8 mouse cellular contexts compared by ENCODE assay signal in the genomic region with DNA sequence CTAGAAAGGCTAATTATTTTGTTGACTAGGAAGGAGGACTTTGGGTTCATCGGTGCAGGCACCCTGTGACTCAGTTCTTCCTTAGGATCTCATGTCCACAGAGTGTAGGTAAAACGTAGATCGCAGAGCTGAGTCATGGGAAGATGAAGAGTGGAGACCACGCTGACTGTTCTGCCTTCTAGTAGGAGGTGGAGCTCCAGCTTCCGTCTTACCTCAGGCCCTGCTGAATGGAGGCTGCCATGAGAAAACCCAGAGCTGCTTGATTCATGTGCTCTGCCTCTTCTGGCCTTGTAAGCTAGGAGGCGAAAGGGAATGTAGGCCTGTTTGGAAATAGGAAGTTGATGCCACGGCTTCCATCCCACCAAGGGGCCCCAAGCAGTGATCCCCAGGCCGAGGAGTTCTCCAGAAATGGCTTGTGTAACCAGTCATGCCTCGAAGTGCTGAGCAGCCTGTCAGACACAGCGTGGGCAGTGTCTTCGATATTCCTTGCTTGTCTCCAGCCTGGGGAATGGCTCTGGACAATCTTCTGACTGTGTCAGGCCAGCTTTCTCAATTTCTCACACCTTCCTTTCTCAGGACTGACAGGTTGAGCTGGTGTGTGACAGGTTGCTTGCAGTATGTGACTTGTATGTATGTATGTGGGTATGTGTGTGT. TPM values are rescaled to one million over a fixed set of nuclear protein-coding genes. Genes with fewer than 3 reads are reported as not detected.
DNase-seq lines count a peak whose midpoint lies in the region; ATAC-seq and TF ChIP-seq lines count a peak whose summit lies in the region.

No protein-coding gene starts in this region.

- TF ChIP-seq CTCF in CH12.LX (conservative IDR thresholded peaks at IDR 0.05 in 1 of 2, IDR thresholded peaks at IDR 0.05 in 1 of 2; ENCODE audit: low read depth in 2 of 2, low read length in 2 of 2): no peak
- TF ChIP-seq CTCF in midbrain, postnatal 0 days (IDR thresholded peaks at IDR 0.05): peak; percentile 3; the same call in 1 of the 2 replicates

- peak; percentile 35 for ATAC-seq in heart, embryonic 13.5 days (ENCODE audit: extremely low read depth, insufficient number of reproducible peaks, low FRiP score, low TSS enrichment)
- ATAC-seq in embryonic facial prominence, embryonic 12.5 days (ENCODE audit: insufficient number of reproducible peaks, insufficient read depth, low FRiP score, low TSS enrichment): no peak
- ATAC-seq in intestine, embryonic 15.5 days: no peak
- no peak for ATAC-seq in midbrain, postnatal 0 days (ENCODE audit: low FRiP score)

- H3K4me1 ChIP-seq in heart, embryonic 13.5 days: peaks cover 46% of the 10 kb centered on the region
- H3K4me1 ChIP-seq in CH12.LX (ENCODE audit: control insufficient read depth in 1 of 2, insufficient read depth in 2 of 2): peaks cover 18 to 36% of the 10 kb centered on the region in 2 experiments
- H3K4me1 ChIP-seq in embryonic facial prominence, embryonic 12.5 days: peaks cover 30% of the 10 kb centered on the region
- peaks cover 10% of the 10 kb centered on the region for H3K4me1 ChIP-seq in intestine, embryonic 15.5 days (replicated peaks)
- peaks cover 9% of the 10 kb centered on the region; the same call in 1 of the 2 replicates for H3K4me1 ChIP-seq in midbrain, postnatal 0 days (ENCODE audit: insufficient read depth, low read length)

- peak overlapping the region; percentile 73 for H3K9ac ChIP-seq in heart, embryonic 13.5 days
- peak overlapping the region; percentile 75 for H3K9ac ChIP-seq in CH12.LX (ENCODE audit: insufficient read depth, low read depth)
- H3K9ac ChIP-seq in embryonic facial prominence, embryonic 12.5 days: no peak overlapping the region
- H3K9ac ChIP-seq in intestine, embryonic 15.5 days: peak overlapping the region; percentile 11; the same call in 1 of the 2 replicates
- no peak overlapping the region for H3K9ac ChIP-seq in midbrain, postnatal 0 days (replicated peaks; ENCODE audit: low read length, poor library complexity, severe bottlenecking)

- TF ChIP-seq RAD21 in CH12.LX (IDR thresholded peaks at IDR 0.05; ENCODE audit: low read depth, low read length): no peak

- peak; percentile 23; the same call in 1 of the 2 replicates for TF ChIP-seq POLR2A in CH12.LX (IDR thresholded peaks at IDR 0.05; ENCODE audit: low read depth, low read length)

- no peaks in the 10 kb centered on the region for H3K9me3 ChIP-seq in heart, embryonic 13.5 days
- no peaks in the 10 kb centered on the region for H3K9me3 ChIP-seq in CH12.LX (replicated peaks; ENCODE audit: low read length)
- H3K9me3 ChIP-seq in embryonic facial prominence, embryonic 12.5 days: no peaks in the 10 kb centered on the region
- no peaks in the 10 kb centered on the region for H3K9me3 ChIP-seq in intestine, embryonic 15.5 days
- no peaks in the 10 kb centered on the region for H3K9me3 ChIP-seq in midbrain, postnatal 0 days (ENCODE audit: low read length)

- peak overlapping the region; percentile 75 for H3K4me2 ChIP-seq in heart, embryonic 13.5 days
- peak overlapping the region; percentile 76 for H3K4me2 ChIP-seq in CH12.LX (ENCODE audit: insufficient read depth, low read depth, poor library complexity, severe bottlenecking)
- peak overlapping the region; percentile 79 for H3K4me2 ChIP-seq in embryonic facial prominence, embryonic 12.5 days (replicated peaks)
- peak overlapping the region; percentile 60 for H3K4me2 ChIP-seq in intestine, embryonic 15.5 days (replicated peaks)
- peak overlapping the region; percentile 56 for H3K4me2 ChIP-seq in midbrain, postnatal 0 days (ENCODE audit: low read depth, low read length, poor library complexity, severe bottlenecking)

- intact Hi-C loops in heart, postnatal 10 days (cut with DNase I): no loop called here

- dilution Hi-C loops in CH12.LX (cut with MboI; ENCODE audit: extremely low pct_ligation_motif_present, extremely low pct_unique_long_range_greater_than_20kb, low sequenced_read_pairs): no loop called here

- peak overlapping the region; percentile 96 for H3K27ac ChIP-seq in heart, embryonic 13.5 days (replicated peaks)
- H3K27ac ChIP-seq in CH12.LX (ENCODE audit: insufficient read depth, low read depth): peak overlapping the region; percentile 28
- no peak overlapping the region for H3K27ac ChIP-seq in embryonic facial prominence, embryonic 12.5 days
- peak overlapping the region; percentile 45 for H3K27ac ChIP-seq in intestine, embryonic 15.5 days
- no peak overlapping the region for H3K27ac ChIP-seq in midbrain, postnatal 0 days (ENCODE audit: low read depth, low read length)

- H3K4me3 ChIP-seq in heart, embryonic 13.5 days: peak overlapping the region; percentile 73
- peak overlapping the region; percentile 55 to 85 (median 82) for H3K4me3 ChIP-seq in CH12.LX (replicated peaks in 1 of 3; ENCODE audit: low read depth in 2 of 3, low read length in 2 of 3, poor library complexity in 1 of 3)
- H3K4me3 ChIP-seq in embryonic facial prominence, embryonic 12.5 days: no peak overlapping the region
- peak overlapping the region; percentile 81; the same call in 1 of the 2 replicates for H3K4me3 ChIP-seq in intestine, embryonic 15.5 days (replicated peaks)
- H3K4me3 ChIP-seq in midbrain, postnatal 0 days (ENCODE audit: low read depth, low read length): no peak overlapping the region; the same call in 1 of the 2 replicates

- H3K79me2 ChIP-seq in CH12.LX (replicated peaks; ENCODE audit: control insufficient read depth, extremely low read depth, insufficient read depth, poor library complexity, severe bottlenecking): peaks cover 41% of the 10 kb centered on the region

- in situ Hi-C loops in CH12.LX (cut with MboI; ENCODE audit: low pct_ligation_motif_present, low pct_unique_long_range_greater_than_20kb, low sequenced_read_pairs): no loop called here

- 46% methylated on average over 11 of the region's 11 CpGs for WGBS in heart, embryonic 13.5 days
- WGBS in embryonic facial prominence, embryonic 12.5 days: 87% methylated on average over 11 of the region's 11 CpGs
- WGBS in intestine, embryonic 15.5 days: 54% methylated on average over 11 of the region's 11 CpGs
- 87% methylated on average over 11 of the region's 11 CpGs for WGBS in midbrain, postnatal 0 days

- H3K36me3 ChIP-seq in heart, embryonic 13.5 days: peaks cover 17% of the 10 kb centered on the region
- peaks cover 12 to 43% of the 10 kb centered on the region in 2 experiments for H3K36me3 ChIP-seq in CH12.LX (replicated peaks in 1 of 2; ENCODE audit: control insufficient read depth in 1 of 2, insufficient read depth in 1 of 2, low read length in 1 of 2)
- peaks cover 9% of the 10 kb centered on the region for H3K36me3 ChIP-seq in embryonic facial prominence, embryonic 12.5 days
- peaks cover 5% of the 10 kb centered on the region for H3K36me3 ChIP-seq in intestine, embryonic 15.5 days
- H3K36me3 ChIP-seq in midbrain, postnatal 0 days (ENCODE audit: insufficient read depth, low read length): peaks cover 9% of the 10 kb centered on the region; the same call in 1 of the 2 replicates

- no peaks in the 10 kb centered on the region; the same call in 1 of the 2 replicates for H3K27me3 ChIP-seq in heart, embryonic 13.5 days (replicated peaks)
- no peaks in the 10 kb centered on the region for H3K27me3 ChIP-seq in CH12.LX (replicated peaks)
- H3K27me3 ChIP-seq in embryonic facial prominence, embryonic 12.5 days: no peaks in the 10 kb centered on the region
- H3K27me3 ChIP-seq in intestine, embryonic 15.5 days (replicated peaks): no peaks in the 10 kb centered on the region
- no peaks in the 10 kb centered on the region for H3K27me3 ChIP-seq in midbrain, postnatal 0 days (ENCODE audit: insufficient read depth, low read length)

- DNase-seq in heart, postnatal 10 days: no peak
- DNase-seq in CH12.LX (ENCODE audit: extremely low read depth): peak; percentile 86
- DNase-seq in midbrain, postnatal 0 days (ENCODE audit: low spot score): no peak
- DNase-seq in cerebellum, postnatal 36 days: no peak
- no peak for DNase-seq in urinary bladder, adult 2 months (ENCODE audit: low spot score)

- TF ChIP-seq EP300 in CH12.LX (IDR thresholded peaks at IDR 0.05; ENCODE audit: low read length): peak; percentile 55; the same call in 1 of the 2 replicates

RNA-seq across cellular contexts. Expression of a gene that starts 1.4 kb away (rescaled TPM):
- 43.9 and 44.2 TPM in 2 replicates for polyA plus RNA-seq in heart, embryonic 13.5 days (2015; fragmentation: Nextera tagmentation; extraction: Ambion mirVana)
- 10 to 100 TPM; 41.1 to 46.1 TPM for total RNA-seq in heart, postnatal 10 days (2021)
- 58.3 and 65.9 TPM in 2 replicates for total RNA-seq in CH12.LX (2012; rRNA removed)
- total RNA-seq in CH12.LX (2014; rRNA removed): 43.7 and 44.8 TPM in 2 replicates
- 77.0 and 81.6 TPM in 2 replicates for polyA plus RNA-seq in CH12.LX (2012; ENCODE audit: insufficient read length, low read depth)
- polyA plus RNA-seq in embryonic facial prominence, embryonic 12.5 days (2016; fragmentation: Nextera tagmentation; extraction: Ambion mirVana): 65.1 and 74.4 TPM in 2 replicates
- polyA plus RNA-seq in intestine, embryonic 15.5 days (2015; fragmentation: Nextera tagmentation; extraction: Ambion mirVana): 39.9 and 45.8 TPM in 2 replicates
- total RNA-seq in midbrain, postnatal 0 days (2014; rRNA removed): 86.7 and 112 TPM in 2 replicates
- 44.2 and 49.4 TPM in 2 replicates for polyA plus RNA-seq in midbrain, postnatal 0 days (2015; fragmentation: Nextera tagmentation; extraction: Ambion mirVana)
- polyA plus RNA-seq in urinary bladder, adult 2 months (2012; rRNA removed): 56.7 and 58.4 TPM in 2 replicates

RNA-seq across cellular contexts. Expression of a gene that starts 1.5 kb away (rescaled TPM):
- 1.6 TPM in 2 replicates for polyA plus RNA-seq in heart, embryonic 13.5 days (2015; fragmentation: Nextera tagmentation; extraction: Ambion mirVana)
- total RNA-seq in heart, postnatal 10 days (2021): 1 to 10 TPM; 1.4 to 1.9 TPM
- total RNA-seq in CH12.LX (2012; rRNA removed) (3.2 and 3.4 TPM in 2 replicates), CH12.LX (2014; rRNA removed) (1.0 and 1.6 TPM in 2 replicates)
- polyA plus RNA-seq in CH12.LX (2012; ENCODE audit: insufficient read length, low read depth): 3.5 and 3.7 TPM in 2 replicates
- 4.5 and 4.8 TPM in 2 replicates for polyA plus RNA-seq in embryonic facial prominence, embryonic 12.5 days (2016; fragmentation: Nextera tagmentation; extraction: Ambion mirVana)
- 20.6 and 21.6 TPM in 2 replicates for polyA plus RNA-seq in intestine, embryonic 15.5 days (2015; fragmentation: Nextera tagmentation; extraction: Ambion mirVana)
- 0.33 and 0.61 TPM in 2 replicates for total RNA-seq in midbrain, postnatal 0 days (2014; rRNA removed)
- 0.43 and 0.93 TPM in 2 replicates for polyA plus RNA-seq in midbrain, postnatal 0 days (2015; fragmentation: Nextera tagmentation; extraction: Ambion mirVana)
- polyA plus RNA-seq in urinary bladder, adult 2 months (2012; rRNA removed): 31.3 and 38.1 TPM in 2 replicates

RNA-seq across cellular contexts. Expression of a gene that starts 12.7 kb away (rescaled TPM):
- 160 and 173 TPM in 2 replicates for polyA plus RNA-seq in heart, embryonic 13.5 days (2015; fragmentation: Nextera tagmentation; extraction: Ambion mirVana)
- total RNA-seq in heart, postnatal 10 days (2021): 10 to 100 TPM; 86.1 to 99.6 TPM
- total RNA-seq in CH12.LX (2012; rRNA removed) (67.4 and 75.6 TPM in 2 replicates), CH12.LX (2014; rRNA removed) (37.8 and 42.7 TPM in 2 replicates)
- polyA plus RNA-seq in CH12.LX (2012; ENCODE audit: insufficient read length, low read depth): 134 and 163 TPM in 2 replicates
- polyA plus RNA-seq in embryonic facial prominence, embryonic 12.5 days (2016; fragmentation: Nextera tagmentation; extraction: Ambion mirVana): 169 and 174 TPM in 2 replicates
- polyA plus RNA-seq in intestine, embryonic 15.5 days (2015; fragmentation: Nextera tagmentation; extraction: Ambion mirVana): 268 and 282 TPM in 2 replicates
- 28.5 and 39.2 TPM in 2 replicates for total RNA-seq in midbrain, postnatal 0 days (2014; rRNA removed)
- 106 and 109 TPM in 2 replicates for polyA plus RNA-seq in midbrain, postnatal 0 days (2015; fragmentation: Nextera tagmentation; extraction: Ambion mirVana)
- polyA plus RNA-seq in urinary bladder, adult 2 months (2012; rRNA removed): 166 and 177 TPM in 2 replicates

RNA-seq across cellular contexts. Expression of a gene that starts 26.9 kb away (rescaled TPM):
- 2.6 and 3.8 TPM in 2 replicates for polyA plus RNA-seq in heart, embryonic 13.5 days (2015; fragmentation: Nextera tagmentation; extraction: Ambion mirVana)
- 1 to 10 TPM in 1 of 2 experiments, under 1 TPM in 1; 0.35 to 1.3 TPM for total RNA-seq in heart, postnatal 10 days (2021)
- total RNA-seq in CH12.LX (2012; rRNA removed) (0.08 and 0.13 TPM in 2 replicates), CH12.LX (2014; rRNA removed) (not detected in 2 replicates)
- 0.21 and 0.42 TPM in 2 replicates for polyA plus RNA-seq in CH12.LX (2012; ENCODE audit: insufficient read length, low read depth)
- 2.8 and 3.3 TPM in 2 replicates for polyA plus RNA-seq in embryonic facial prominence, embryonic 12.5 days (2016; fragmentation: Nextera tagmentation; extraction: Ambion mirVana)
- 3.7 and 4.2 TPM in 2 replicates for polyA plus RNA-seq in intestine, embryonic 15.5 days (2015; fragmentation: Nextera tagmentation; extraction: Ambion mirVana)
- 4.5 and 13.5 TPM in 2 replicates for total RNA-seq in midbrain, postnatal 0 days (2014; rRNA removed)
- polyA plus RNA-seq in midbrain, postnatal 0 days (2015; fragmentation: Nextera tagmentation; extraction: Ambion mirVana): 6.6 and 7.1 TPM in 2 replicates
- polyA plus RNA-seq in urinary bladder, adult 2 months (2012; rRNA removed): 47.1 and 70.4 TPM in 2 replicates

RNA-seq across cellular contexts. Expression of a gene that starts 35.0 kb away (rescaled TPM):
- polyA plus RNA-seq in heart, embryonic 13.5 days (2015; fragmentation: Nextera tagmentation; extraction: Ambion mirVana): not detected in 2 replicates
- not detected for total RNA-seq in heart, postnatal 10 days (2021)
- total RNA-seq in CH12.LX (2012; rRNA removed) (0.59 and 1.0 TPM in 2 replicates), CH12.LX (2014; rRNA removed) (1.7 and 2.7 TPM in 2 replicates)
- polyA plus RNA-seq in CH12.LX (2012; ENCODE audit: insufficient read length, low read depth): 2.0 and 2.1 TPM in 2 replicates
- 0.17 TPM in 1 of 2 replicates, not detected in the other for polyA plus RNA-seq in embryonic facial prominence, embryonic 12.5 days (2016; fragmentation: Nextera tagmentation; extraction: Ambion mirVana)
- polyA plus RNA-seq in intestine, embryonic 15.5 days (2015; fragmentation: Nextera tagmentation; extraction: Ambion mirVana): 1.3 and 2.7 TPM in 2 replicates
- 0.38 TPM in 1 of 2 replicates, not detected in the other for total RNA-seq in midbrain, postnatal 0 days (2014; rRNA removed)
- polyA plus RNA-seq in midbrain, postnatal 0 days (2015; fragmentation: Nextera tagmentation; extraction: Ambion mirVana): not detected in 2 replicates
- 1.9 and 2.7 TPM in 2 replicates for polyA plus RNA-seq in urinary bladder, adult 2 months (2012; rRNA removed)

Comparison
In these comparisons a context has a peak if more than half of its experiments do, and no peak if none do; other contexts are left out.
1. H3K27ac ChIP-seq: peak in heart, embryonic 13.5 days (single experiment), CH12.LX (single experiment) and intestine, embryonic 15.5 days (single experiment); none in embryonic facial prominence, embryonic 12.5 days (single experiment) and midbrain, postnatal 0 days (single experiment).
2. H3K4me3 ChIP-seq: peak in heart, embryonic 13.5 days (single experiment), CH12.LX (3 of 3) and intestine, embryonic 15.5 days (single experiment); none in embryonic facial prominence, embryonic 12.5 days (single experiment) and midbrain, postnatal 0 days (single experiment).
3. H3K9ac ChIP-seq: peak in heart, embryonic 13.5 days (single experiment), CH12.LX (single experiment) and intestine, embryonic 15.5 days (single experiment); none in embryonic facial prominence, embryonic 12.5 days (single experiment) and midbrain, postnatal 0 days (single experiment).
4. Peak in every context shown above with its lines, with median percentiles within 50 percentile points of each other: H3K4me2 ChIP-seq.